Mouse (Mus musculus): ENCODE data around the gene Tmem120b. TPM values are rescaled to one million over a fixed set of nuclear protein-coding genes. Genes with fewer than 3 reads are reported as not detected.
A peak's percentile ranks its signal among the peaks of the same experiment; 100 is the strongest.

Gene Tmem120b
- total and polyA plus RNA-seq, 2 experiments: 2.7 to 3.8 TPM

DNA sequence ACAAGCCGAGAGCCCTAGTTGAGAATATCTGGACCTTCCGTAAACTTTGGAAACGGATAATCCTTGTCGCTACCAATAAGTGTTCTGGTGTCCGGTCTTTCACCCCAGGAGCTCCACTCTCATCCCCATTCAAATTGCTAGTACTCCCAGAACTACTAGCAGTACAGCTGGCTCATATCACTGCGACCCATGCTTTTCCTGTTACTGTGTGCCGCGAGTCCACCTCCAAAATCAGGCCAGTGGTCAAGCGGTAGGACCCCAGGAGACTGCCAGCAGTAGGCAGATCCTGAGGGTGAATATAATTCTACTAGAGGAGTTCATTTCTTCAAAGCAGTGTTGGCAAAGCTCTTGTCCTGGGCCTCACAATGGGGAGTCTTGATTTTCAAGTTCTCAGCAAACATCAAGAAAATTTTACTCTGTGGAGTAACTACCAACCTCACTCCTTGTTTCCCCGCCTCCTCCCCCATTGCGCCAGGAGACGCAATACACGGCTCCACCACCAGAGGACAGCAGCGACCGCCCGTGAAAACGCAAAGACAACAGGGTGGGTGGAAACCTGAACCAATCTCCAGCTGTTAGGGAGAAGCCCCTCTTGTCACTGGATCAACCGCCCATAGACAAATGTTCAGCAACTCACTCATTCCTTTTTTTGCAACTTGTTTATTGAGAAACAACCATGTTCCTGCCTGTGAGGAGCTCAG, 65.0 kb downstream of the Tmem120b start:
- H3K27ac ChIP-seq (replicated peaks; ENCODE audit: insufficient read depth, low read depth, low read length): no peak overlapping the region
- TF ChIP-seq POLR2A (IDR thresholded peaks at IDR 0.05; ENCODE audit: extremely low read depth, insufficient read depth, low read length) (no peak), CTCF (IDR thresholded peaks at IDR 0.05; ENCODE audit: low read depth, low read length) (peak; percentile 99)
- H3K36me3 ChIP-seq (ENCODE audit: control insufficient read depth, insufficient read depth, low read length): peaks cover 6% of the 10 kb centered on the region; the same call in 1 of the 2 replicates
- WGBS: 21% methylated on average over 18 of the region's 18 CpGs
- DNase-seq (ENCODE audit: extremely low read depth, low read depth, low spot score): peak; percentile 48
- no peak overlapping the region for H3K4me3 ChIP-seq (ENCODE audit: insufficient read depth, low read depth, low read length)
- peaks cover 21% of the 10 kb centered on the region for H3K4me1 ChIP-seq (ENCODE audit: control insufficient read depth, insufficient read depth, low read length)
- no peaks in the 10 kb centered on the region for H3K79me2 ChIP-seq (ENCODE audit: control insufficient read depth, insufficient read depth, low read length)
- no peak overlapping the region for H3K9ac ChIP-seq (ENCODE audit: low read depth, low read length)
- no peaks in the 10 kb centered on the region for H3K27me3 ChIP-seq (ENCODE audit: control insufficient read depth, insufficient read depth, low read length)

GRCm38 (mm10) chr5:123133784-123134143, 65.5 kb downstream of the Tmem120b start:
- 18% methylated on average over 7 of the region's 7 CpGs for WGBS

DNA sequence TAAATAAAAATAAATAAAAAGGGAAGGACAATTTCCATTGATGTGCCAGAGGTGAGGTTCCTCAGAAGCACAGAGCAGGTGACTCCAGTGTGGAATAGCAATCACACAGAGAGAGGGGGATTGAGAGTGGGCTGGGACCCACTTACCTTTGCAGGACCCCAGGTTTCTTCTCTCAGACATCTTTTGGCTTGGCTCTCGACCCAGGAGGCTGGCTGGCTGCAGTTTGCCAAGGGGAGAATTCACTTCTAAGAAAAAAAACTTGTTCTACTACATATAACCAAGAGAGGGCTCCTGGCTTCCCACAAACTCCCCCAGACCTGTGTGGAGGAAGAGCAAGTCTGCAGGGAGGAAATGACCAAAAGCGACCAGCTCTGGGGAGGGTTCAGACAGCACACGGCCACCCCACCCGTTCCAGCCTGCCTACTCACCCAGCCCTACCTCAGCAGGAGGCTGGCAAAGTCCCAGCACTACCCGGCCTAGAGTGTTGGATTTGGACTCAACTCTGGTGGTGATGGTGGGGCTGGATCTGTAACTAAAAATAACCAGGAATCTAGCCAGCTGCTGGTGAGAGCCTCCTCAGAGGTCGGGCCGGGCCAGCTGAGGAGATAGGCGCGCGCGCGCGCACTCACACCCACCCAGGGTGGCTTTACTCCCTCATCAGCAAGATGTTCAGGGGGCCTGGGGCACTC, 66.1 kb downstream of the Tmem120b start:
- DNase-seq (ENCODE audit: extremely low read depth, low read depth, low spot score): peak; percentile 62
- WGBS: 5% methylated on average over 13 of the region's 13 CpGs
- TF ChIP-seq CTCF (IDR thresholded peaks at IDR 0.05; ENCODE audit: low read depth, low read length): no peak
- no peak for TF ChIP-seq POLR2A (IDR thresholded peaks at IDR 0.05; ENCODE audit: extremely low read depth, insufficient read depth, low read length)
- H3K27me3 ChIP-seq (ENCODE audit: control insufficient read depth, insufficient read depth, low read length): no peaks in the 10 kb centered on the region
- peaks cover 21% of the 10 kb centered on the region for H3K4me1 ChIP-seq (ENCODE audit: control insufficient read depth, insufficient read depth, low read length)
- H3K4me3 ChIP-seq (ENCODE audit: insufficient read depth, low read depth, low read length): no peak overlapping the region
- no peaks in the 10 kb centered on the region for H3K79me2 ChIP-seq (ENCODE audit: control insufficient read depth, insufficient read depth, low read length)
- peak overlapping the region; percentile 88 for H3K27ac ChIP-seq (replicated peaks; ENCODE audit: insufficient read depth, low read depth, low read length)
- H3K9ac ChIP-seq (ENCODE audit: low read depth, low read length): peak overlapping the region; percentile 64
- peaks cover 6% of the 10 kb centered on the region; the same call in 1 of the 2 replicates for H3K36me3 ChIP-seq (ENCODE audit: control insufficient read depth, insufficient read depth, low read length)

More at GRCm38 (mm10) chr5:123133784-123134143, 65.5 kb downstream of the Tmem120b start:
- Histone ChIP-seq H3K79me2 (ENCODE audit: control insufficient read depth, insufficient read depth, low read length) (no peaks in the 10 kb centered on the region), H3K4me1 (ENCODE audit: control insufficient read depth, insufficient read depth, low read length) (peaks cover 21% of the 10 kb centered on the region), H3K27ac (replicated peaks; ENCODE audit: insufficient read depth, low read depth, low read length) (no peak overlapping the region), H3K36me3 (ENCODE audit: control insufficient read depth, insufficient read depth, low read length) (peaks cover 6% of the 10 kb centered on the region; the same call in 1 of the 2 replicates), H3K9ac (ENCODE audit: low read depth, low read length) (no peak overlapping the region), H3K4me3 (ENCODE audit: insufficient read depth, low read depth, low read length) (no peak overlapping the region), H3K27me3 (ENCODE audit: control insufficient read depth, insufficient read depth, low read length) (no peaks in the 10 kb centered on the region)
- no peak for TF ChIP-seq CTCF (IDR thresholded peaks at IDR 0.05; ENCODE audit: low read depth, low read length)
- no peak for TF ChIP-seq POLR2A (IDR thresholded peaks at IDR 0.05; ENCODE audit: extremely low read depth, insufficient read depth, low read length)
- DNase-seq (ENCODE audit: extremely low read depth, low read depth, low spot score): no peak

GRCm38 (mm10) chr5:123134875-123135382, 66.7 kb downstream of the Tmem120b start:
- WGBS: 12% methylated on average over 8 of the region's 8 CpGs
- Histone ChIP-seq H3K4me3 (ENCODE audit: insufficient read depth, low read depth, low read length) (peak overlapping the region; percentile 52), H3K27ac (replicated peaks; ENCODE audit: insufficient read depth, low read depth, low read length) (peak overlapping the region; percentile 88), H3K9ac (ENCODE audit: low read depth, low read length) (peak overlapping the region; percentile 64), H3K36me3 (ENCODE audit: control insufficient read depth, insufficient read depth, low read length) (peaks cover 6% of the 10 kb centered on the region; the same call in 1 of the 2 replicates), H3K27me3 (ENCODE audit: control insufficient read depth, insufficient read depth, low read length) (no peaks in the 10 kb centered on the region), H3K4me1 (ENCODE audit: control insufficient read depth, insufficient read depth, low read length) (peaks cover 21% of the 10 kb centered on the region), H3K79me2 (ENCODE audit: control insufficient read depth, insufficient read depth, low read length) (no peaks in the 10 kb centered on the region)
- TF ChIP-seq CTCF (IDR thresholded peaks at IDR 0.05; ENCODE audit: low read depth, low read length) (no peak), POLR2A (IDR thresholded peaks at IDR 0.05; ENCODE audit: extremely low read depth, insufficient read depth, low read length) (no peak)
- DNase-seq (ENCODE audit: extremely low read depth, low read depth, low spot score): no peak

DNA sequence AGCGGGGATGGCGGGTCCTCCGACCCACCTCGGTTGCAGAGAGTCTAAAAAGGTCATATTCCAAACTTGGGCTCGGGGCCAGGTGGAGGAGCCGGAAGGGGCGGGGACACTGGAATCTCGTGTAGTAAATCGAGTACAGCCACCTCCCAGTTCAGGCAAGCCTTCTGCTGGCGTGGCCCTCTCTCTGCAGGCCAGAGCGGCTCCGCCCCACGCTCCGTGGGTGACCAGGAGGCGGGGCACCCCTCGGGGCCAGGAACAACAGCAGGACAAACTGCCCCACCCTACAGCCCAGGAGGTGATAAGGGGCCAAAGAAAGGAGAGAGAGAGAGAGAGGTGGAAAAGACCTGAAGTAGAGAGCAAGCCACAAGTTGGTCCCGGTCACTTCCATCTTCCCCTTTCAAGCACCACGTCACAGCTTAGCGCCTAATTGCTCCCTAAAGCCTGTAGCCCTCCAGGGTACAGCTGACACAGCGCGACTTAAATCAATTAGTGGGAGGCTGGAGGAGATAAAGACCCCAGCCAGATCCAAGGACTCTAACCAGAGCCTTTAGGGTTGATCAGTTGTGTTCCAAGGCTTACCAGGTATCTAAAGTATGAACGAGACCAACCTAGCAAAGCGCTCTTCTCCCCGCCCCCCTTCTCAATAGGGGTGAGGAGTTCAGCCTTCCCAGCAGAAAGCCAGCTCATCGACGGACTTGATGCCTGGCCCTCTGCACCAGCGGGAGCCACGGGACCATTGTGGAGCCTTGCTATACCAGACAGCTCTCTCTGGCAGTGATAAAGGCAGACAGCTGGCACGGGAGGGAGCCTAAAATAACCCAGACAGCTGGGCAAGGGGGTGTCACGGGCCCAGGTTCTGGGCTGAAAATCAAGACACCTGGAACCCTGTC, 67.5 kb downstream of the Tmem120b start:
- Histone ChIP-seq H3K79me2 (ENCODE audit: control insufficient read depth, insufficient read depth, low read length) (no peaks in the 10 kb centered on the region), H3K4me1 (ENCODE audit: control insufficient read depth, insufficient read depth, low read length) (peaks cover 21% of the 10 kb centered on the region), H3K27me3 (ENCODE audit: control insufficient read depth, insufficient read depth, low read length) (no peaks in the 10 kb centered on the region), H3K36me3 (ENCODE audit: control insufficient read depth, insufficient read depth, low read length) (peaks cover 6% of the 10 kb centered on the region; the same call in 1 of the 2 replicates), H3K9ac (ENCODE audit: low read depth, low read length) (peak overlapping the region; percentile 79), H3K4me3 (ENCODE audit: insufficient read depth, low read depth, low read length) (peak overlapping the region; percentile 71), H3K27ac (replicated peaks; ENCODE audit: insufficient read depth, low read depth, low read length) (peak overlapping the region; percentile 98)
- DNase-seq (ENCODE audit: extremely low read depth, low read depth, low spot score): peak; percentile 92
- WGBS: 1% methylated on average over 30 of the region's 30 CpGs
- TF ChIP-seq POLR2A (IDR thresholded peaks at IDR 0.05; ENCODE audit: extremely low read depth, insufficient read depth, low read length) (0 out of 2 replicates have a peak, but pooled peaks have one; percentile 59), CTCF (IDR thresholded peaks at IDR 0.05; ENCODE audit: low read depth, low read length) (peak; percentile 22; the same call in 1 of the 2 replicates)
